Mouse (Mus musculus): ENCODE data around the gene Tspan4.

DNA sequence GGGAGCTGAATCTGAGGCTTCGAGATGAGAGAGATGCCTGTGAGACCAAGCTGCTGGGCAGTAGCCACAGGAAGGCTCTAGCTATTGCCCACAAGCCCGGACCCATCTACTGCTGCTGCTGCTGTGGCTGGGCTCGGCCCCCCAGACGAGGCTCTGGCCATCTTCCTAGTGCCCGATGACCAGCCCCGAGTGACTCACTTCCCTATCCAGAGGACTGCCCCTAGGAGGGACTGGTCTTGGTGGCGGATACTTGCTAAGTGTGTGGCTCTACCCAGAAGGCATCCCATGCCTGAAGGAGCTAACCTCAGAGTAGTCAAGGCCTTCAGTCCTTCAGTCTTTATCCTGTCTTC lies 9.0 kb upstream of the Tspan4 start:
- TF ChIP-seq CTCF (IDR thresholded peaks at IDR 0.05; ENCODE audit: low read depth, low read length) (no peak), TAL1 (conservative IDR thresholded peaks at IDR 0.05; ENCODE audit: low read depth, low read length) (no peak), POLR2AphosphoS5 (IDR thresholded peaks at IDR 0.05; ENCODE audit: insufficient replicate concordance, low read depth, low read length) (no peak), GATA1 (IDR thresholded peaks at IDR 0.05; ENCODE audit: borderline replicate concordance, low read length) (no peak), GATA2 (IDR thresholded peaks at IDR 0.05; ENCODE audit: borderline replicate concordance, low read depth, low read length) (no peak)
